ENCODE assay signal across 10 mouse cellular contexts in the genomic region with DNA sequence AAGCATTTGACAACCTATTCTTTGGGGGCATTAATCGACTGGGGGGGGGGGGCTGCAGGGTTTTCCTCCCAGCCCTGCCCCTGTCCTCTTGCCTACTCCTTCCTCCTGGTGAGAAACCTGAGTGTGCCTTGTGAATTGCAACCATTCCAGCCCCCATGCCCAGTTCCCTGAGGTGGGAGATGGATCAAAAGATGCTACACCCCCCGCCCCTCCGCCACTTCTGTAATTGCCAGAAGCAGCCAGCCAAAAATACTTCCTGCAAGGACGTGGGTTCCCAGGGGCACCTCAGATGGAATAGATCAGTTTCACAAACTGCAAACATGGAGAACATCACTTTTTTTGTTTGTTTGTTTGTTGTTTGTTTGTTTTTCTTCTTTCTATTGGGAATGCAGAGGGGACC.
DNase-seq lines count a peak whose midpoint lies in the region; ATAC-seq and TF ChIP-seq lines count a peak whose summit lies in the region.
"Had no signal": no experiment of that assay in that cellular context is flagged by ENCODE, and none has a peak within 500 bp of the region (broad histone marks: within the 10 kb centered on the region; RNA-seq: fewer than 3 reads in every experiment).

No protein-coding gene starts in this region.

- no peaks in the 10 kb centered on the region for H3K27me3 ChIP-seq in kidney, postnatal 0 days (ENCODE audit: insufficient read depth, low read length)
- H3K27me3 ChIP-seq in forebrain, embryonic 11.5 days (ENCODE audit: control insufficient read depth, insufficient read depth, low read length): no peaks in the 10 kb centered on the region
- H3K27me3 ChIP-seq in intestine, embryonic 15.5 days (replicated peaks): no peaks in the 10 kb centered on the region
- no peaks in the 10 kb centered on the region for H3K27me3 ChIP-seq in neural tube, embryonic 15.5 days (replicated peaks)
- H3K27me3 ChIP-seq: megakaryocyte, embryonic 14.5 days had no signal

- H3K4me3 ChIP-seq in kidney, postnatal 0 days (replicated peaks; ENCODE audit: low read depth, low read length): no peak overlapping the region
- peak overlapping the region; percentile 16; the same call in 1 of the 2 replicates for H3K4me3 ChIP-seq in forebrain, embryonic 11.5 days (ENCODE audit: low read depth, low read length)
- H3K4me3 ChIP-seq in intestine, embryonic 15.5 days (replicated peaks): peak overlapping the region; percentile 12; the same call in 1 of the 2 replicates
- peak overlapping the region; percentile 25 for H3K4me3 ChIP-seq in neural tube, embryonic 15.5 days (replicated peaks)
- H3K4me3 ChIP-seq: erythroblast, embryonic 14.5 days; megakaryocyte, embryonic 14.5 days had no signal

- H3K36me3 ChIP-seq in kidney, postnatal 0 days (ENCODE audit: insufficient read depth, low read length): no peaks in the 10 kb centered on the region
- H3K36me3 ChIP-seq in forebrain, embryonic 11.5 days (ENCODE audit: control insufficient read depth, insufficient read depth, low read length): no peaks in the 10 kb centered on the region
- no peaks in the 10 kb centered on the region for H3K36me3 ChIP-seq in intestine, embryonic 15.5 days
- H3K36me3 ChIP-seq in neural tube, embryonic 15.5 days: no peaks in the 10 kb centered on the region
- H3K36me3 ChIP-seq: G1E had no signal

- H3K4me2 ChIP-seq in kidney, postnatal 0 days (ENCODE audit: low read length): peak overlapping the region; percentile 43
- H3K4me2 ChIP-seq in forebrain, embryonic 11.5 days (ENCODE audit: low read depth, low read length, severe bottlenecking): peak overlapping the region; percentile 49
- peak overlapping the region; percentile 56 for H3K4me2 ChIP-seq in intestine, embryonic 15.5 days (replicated peaks)
- peak overlapping the region; percentile 54 for H3K4me2 ChIP-seq in neural tube, embryonic 15.5 days

- no peak for ATAC-seq in kidney, postnatal 0 days (replicated peaks; ENCODE audit: low FRiP score, low read depth)
- 0 out of 2 replicates have a peak, but pooled peaks have one; percentile 3 for ATAC-seq in forebrain, embryonic 11.5 days (replicated peaks; ENCODE audit: low FRiP score)
- no peak for ATAC-seq in intestine, embryonic 15.5 days
- peak; percentile 22; the same call in 1 of the 2 replicates for ATAC-seq in neural tube, embryonic 15.5 days (ENCODE audit: low FRiP score)

- H3K4me1 ChIP-seq in kidney, postnatal 0 days (replicated peaks; ENCODE audit: insufficient read depth, low read length): no peaks in the 10 kb centered on the region
- peaks cover 16% of the 10 kb centered on the region for H3K4me1 ChIP-seq in forebrain, embryonic 11.5 days (replicated peaks; ENCODE audit: control insufficient read depth, insufficient read depth, low read length)
- H3K4me1 ChIP-seq in intestine, embryonic 15.5 days (replicated peaks): peaks cover 10% of the 10 kb centered on the region; the same call in 1 of the 2 replicates
- H3K4me1 ChIP-seq in neural tube, embryonic 15.5 days: peaks cover 32% of the 10 kb centered on the region
- H3K4me1 ChIP-seq: megakaryocyte, embryonic 14.5 days had no signal

- intact Hi-C loops in left cerebral cortex, postnatal 10 days (cut with DNase I): no loop called here

- peak overlapping the region; percentile 38; the same call in 1 of the 2 replicates for H3K27ac ChIP-seq in kidney, postnatal 0 days
- peak overlapping the region; percentile 58; the same call in 1 of the 2 replicates for H3K27ac ChIP-seq in forebrain, embryonic 11.5 days (ENCODE audit: low read depth, low read length)
- H3K27ac ChIP-seq in intestine, embryonic 15.5 days: no peak overlapping the region
- H3K27ac ChIP-seq in neural tube, embryonic 15.5 days (replicated peaks): peak overlapping the region; percentile 62; the same call in 1 of the 2 replicates

- H3K9me3 ChIP-seq in kidney, postnatal 0 days (replicated peaks; ENCODE audit: low read length): no peaks in the 10 kb centered on the region
- no peaks in the 10 kb centered on the region for H3K9me3 ChIP-seq in forebrain, embryonic 11.5 days (ENCODE audit: control insufficient read depth, low read length)
- H3K9me3 ChIP-seq in intestine, embryonic 15.5 days: no peaks in the 10 kb centered on the region
- no peaks in the 10 kb centered on the region for H3K9me3 ChIP-seq in neural tube, embryonic 15.5 days (replicated peaks)
- H3K9me3 ChIP-seq: megakaryocyte, embryonic 14.5 days had no signal

- TF ChIP-seq CTCF in kidney, postnatal 0 days (IDR thresholded peaks at IDR 0.05; ENCODE audit: low read depth): no peak

- no peak overlapping the region for H3K9ac ChIP-seq in kidney, postnatal 0 days (ENCODE audit: low read depth, low read length)
- H3K9ac ChIP-seq in forebrain, embryonic 11.5 days (ENCODE audit: low read length): peak overlapping the region; percentile 43
- H3K9ac ChIP-seq in intestine, embryonic 15.5 days: no peak overlapping the region
- H3K9ac ChIP-seq in neural tube, embryonic 15.5 days (replicated peaks): 0 out of 2 replicates have a peak overlapping the region, but pooled peaks have one; percentile 1

- DNase-seq in kidney, postnatal 0 days (ENCODE audit: low spot score): no peak
- DNase-seq in kidney, adult 18-20 months: no peak
- DNase-seq in forebrain, embryonic 11.5 days (ENCODE audit: low spot score): no peak
- DNase-seq in thymus, adult 18-20 months: no peak
- no peak for DNase-seq in left cerebral cortex, postnatal 10 days (ENCODE audit: extremely low spot score in 1 of 2, low spot score in 2 of 2)

- 28% methylated on average over 4 of the region's 4 CpGs for WGBS in kidney, postnatal 0 days
- 48% methylated on average over 4 of the region's 4 CpGs for WGBS in forebrain, embryonic 11.5 days
- WGBS in intestine, embryonic 15.5 days: 56% methylated on average over 4 of the region's 4 CpGs
- WGBS in neural tube, embryonic 15.5 days: 10% methylated on average over 4 of the region's 4 CpGs

Comparison
In these comparisons a context has a peak if more than half of its experiments do, and no peak if none do; other contexts are left out.
1. ATAC-seq: peak in forebrain, embryonic 11.5 days (single experiment) and neural tube, embryonic 15.5 days (single experiment); none in kidney, postnatal 0 days (single experiment) and intestine, embryonic 15.5 days (single experiment).
2. H3K9ac ChIP-seq: peak in forebrain, embryonic 11.5 days (single experiment) and neural tube, embryonic 15.5 days (single experiment); none in kidney, postnatal 0 days (single experiment) and intestine, embryonic 15.5 days (single experiment).
3. Peak in every context shown above with its lines, with median percentiles within 50 percentile points of each other: H3K4me2 ChIP-seq.